Mouse (Mus musculus) brain, adult 2 months (tissue): ENCODE results near the gene Surf1.

Experiments
- DNase-seq: peaks from one replicate; pipeline ENCODE4 v3.0.0; 2011; ENCODE audit warnings: low read depth, low spot score

Surf1 gene

GRCm38 (mm10) chr2:26927745-26928476 is 11.6 kb upstream of the Surf1 start:
- no peak for DNase-seq

- no peak for DNase-seq
These were observed 5.5 kb upstream of the Surf1 start for GRCm38 (mm10) chr2:26921784-26922183.

GRCm38 (mm10) chr2:26920190-26920855 is 4.0 kb upstream of the Surf1 start:
- no peak for DNase-seq

GRCm38 (mm10) chr2:26919684-26920083 is 3.4 kb upstream of the Surf1 start:
- DNase-seq: no peak

GRCm38 (mm10) chr2:26916738-26917137 is 408 bp upstream of the Surf1 start:
- no peak for DNase-seq

- no peak for DNase-seq
These were observed 2.0 kb downstream of the Surf1 start for GRCm38 (mm10) chr2:26914148-26914941.

GRCm38 (mm10) chr2:26913416-26914147 is 2.7 kb downstream of the Surf1 start:
- DNase-seq: no peak

- no peak for DNase-seq
These were observed 4.0 kb downstream of the Surf1 start for GRCm38 (mm10) chr2:26912253-26912770.

- peak; percentile 55 for DNase-seq
These were observed 5.2 kb downstream of the Surf1 start for GRCm38 (mm10) chr2:26910994-26911765.

- DNase-seq: peak; percentile 99
These were observed 6.0 kb downstream of the Surf1 start, which contains the start of the genes Med22 and Rpl7a for GRCm38 (mm10) chr2:26910124-26910993. Gene Med22, minus strand, starts transcription at chr2:26910677. Gene Rpl7a, plus strand, starts transcription at chr2:26910764.

- no peak for DNase-seq
These were observed 6.9 kb downstream of the Surf1 start for GRCm38 (mm10) chr2:26909387-26909784.

- no peak for DNase-seq
These were observed 7.5 kb downstream of the Surf1 start for GRCm38 (mm10) chr2:26908710-26909386.

GRCm38 (mm10) chr2:26907109-26907508 is 9.2 kb downstream of the Surf1 start:
- DNase-seq: peak; percentile 57

GRCm38 (mm10) chr2:26906431-26906830 is 9.9 kb downstream of the Surf1 start:
- no peak for DNase-seq

- no peak for DNase-seq
These were observed 10.4 kb downstream of the Surf1 start for GRCm38 (mm10) chr2:26905936-26906335.

- DNase-seq: no peak
These were observed 13.0 kb downstream of the Surf1 start for GRCm38 (mm10) chr2:26903311-26903710.

GRCm38 (mm10) chr2:26902467-26903220 is 13.7 kb downstream of the Surf1 start, which contains the start of gene Surf6:
Gene Surf6, minus strand, starts transcription at chr2:26902879.
- DNase-seq: peak; percentile 99

- DNase-seq: no peak
These were observed 14.4 kb downstream of the Surf1 start for GRCm38 (mm10) chr2:26901834-26902400.
